Mouse (Mus musculus): ENCODE data around the gene Hspa1a. TPM values are rescaled to one million over a fixed set of nuclear protein-coding genes. Genes with fewer than 3 reads are reported as not detected.
A peak's percentile ranks its signal among the peaks of the same experiment; 100 is the strongest.

Hspa1a gene
- polyA plus RNA-seq, 1 experiment = 4.4 TPM

GRCm38 (mm10) chr17:34956340-34956739, 15.6 kb downstream of the Hspa1a start:
- Histone ChIP-seq H3K36me3 (ENCODE audit: control insufficient read depth, insufficient read depth, low read length) (no peaks in the 10 kb centered on the region), H3K4me3 (ENCODE audit: control insufficient read depth, low read depth, low read length) (no peak overlapping the region), H3K27me3 (ENCODE audit: control insufficient read depth, insufficient read depth, low read length) (no peaks in the 10 kb centered on the region), H3K27ac (ENCODE audit: control insufficient read depth, insufficient read depth, low read depth, low read length) (no peak overlapping the region), H3K4me1 (ENCODE audit: control insufficient read depth, insufficient read depth, low read length) (peaks cover 12% of the 10 kb centered on the region)
- no peak for TF ChIP-seq CTCF (IDR thresholded peaks at IDR 0.05; ENCODE audit: control insufficient read depth, insufficient read depth, insufficient replicate concordance, low read depth, low read length)
- TF ChIP-seq POLR2A (IDR thresholded peaks at IDR 0.05; ENCODE audit: control insufficient read depth, low read depth, low read length) = no peak

GRCm38 (mm10) chr17:34955884-34956283, 16.1 kb downstream of the Hspa1a start:
- H3K4me1 ChIP-seq (ENCODE audit: control insufficient read depth, insufficient read depth, low read length) = peaks cover 12% of the 10 kb centered on the region
- no peak for TF ChIP-seq CTCF (IDR thresholded peaks at IDR 0.05; ENCODE audit: control insufficient read depth, insufficient read depth, insufficient replicate concordance, low read depth, low read length)
- no peak for TF ChIP-seq POLR2A (IDR thresholded peaks at IDR 0.05; ENCODE audit: control insufficient read depth, low read depth, low read length)
- no peaks in the 10 kb centered on the region for H3K36me3 ChIP-seq (ENCODE audit: control insufficient read depth, insufficient read depth, low read length)
- H3K27me3 ChIP-seq (ENCODE audit: control insufficient read depth, insufficient read depth, low read length) = no peaks in the 10 kb centered on the region
- H3K27ac ChIP-seq (ENCODE audit: control insufficient read depth, insufficient read depth, low read depth, low read length) = no peak overlapping the region
- H3K4me3 ChIP-seq (ENCODE audit: control insufficient read depth, low read depth, low read length) = no peak overlapping the region

GRCm38 (mm10) chr17:34954831-34955230, 17.1 kb downstream of the Hspa1a start:
- TF ChIP-seq POLR2A (IDR thresholded peaks at IDR 0.05; ENCODE audit: control insufficient read depth, low read depth, low read length) (no peak), CTCF (IDR thresholded peaks at IDR 0.05; ENCODE audit: control insufficient read depth, insufficient read depth, insufficient replicate concordance, low read depth, low read length) (no peak)
- no peak overlapping the region for H3K27ac ChIP-seq (ENCODE audit: control insufficient read depth, insufficient read depth, low read depth, low read length)
- H3K4me3 ChIP-seq (ENCODE audit: control insufficient read depth, low read depth, low read length) = no peak overlapping the region
- H3K4me1 ChIP-seq (ENCODE audit: control insufficient read depth, insufficient read depth, low read length) = peaks cover 9% of the 10 kb centered on the region
- no peaks in the 10 kb centered on the region for H3K27me3 ChIP-seq (ENCODE audit: control insufficient read depth, insufficient read depth, low read length)
- no peaks in the 10 kb centered on the region for H3K36me3 ChIP-seq (ENCODE audit: control insufficient read depth, insufficient read depth, low read length)

- Histone ChIP-seq H3K4me3 (ENCODE audit: control insufficient read depth, low read depth, low read length) (no peak overlapping the region), H3K4me1 (ENCODE audit: control insufficient read depth, insufficient read depth, low read length) (peaks cover 4% of the 10 kb centered on the region; the same call in 1 of the 2 replicates), H3K27ac (ENCODE audit: control insufficient read depth, insufficient read depth, low read depth, low read length) (no peak overlapping the region), H3K27me3 (ENCODE audit: control insufficient read depth, insufficient read depth, low read length) (no peaks in the 10 kb centered on the region), H3K36me3 (ENCODE audit: control insufficient read depth, insufficient read depth, low read length) (no peaks in the 10 kb centered on the region)
- TF ChIP-seq CTCF (IDR thresholded peaks at IDR 0.05; ENCODE audit: control insufficient read depth, insufficient read depth, insufficient replicate concordance, low read depth, low read length) (no peak), POLR2A (IDR thresholded peaks at IDR 0.05; ENCODE audit: control insufficient read depth, low read depth, low read length) (no peak)
Observed at GRCm38 (mm10) chr17:34953904-34954303, 18.1 kb downstream of the Hspa1a start.

- TF ChIP-seq CTCF (IDR thresholded peaks at IDR 0.05; ENCODE audit: control insufficient read depth, insufficient read depth, insufficient replicate concordance, low read depth, low read length) (no peak), POLR2A (IDR thresholded peaks at IDR 0.05; ENCODE audit: control insufficient read depth, low read depth, low read length) (no peak)
- Histone ChIP-seq H3K27ac (ENCODE audit: control insufficient read depth, insufficient read depth, low read depth, low read length) (0 out of 2 replicates have a peak overlapping the region, but pooled peaks have one; percentile 90), H3K4me3 (ENCODE audit: control insufficient read depth, low read depth, low read length) (no peak overlapping the region), H3K4me1 (ENCODE audit: control insufficient read depth, insufficient read depth, low read length) (peaks cover 4% of the 10 kb centered on the region; the same call in 1 of the 2 replicates), H3K27me3 (ENCODE audit: control insufficient read depth, insufficient read depth, low read length) (no peaks in the 10 kb centered on the region), H3K36me3 (ENCODE audit: control insufficient read depth, insufficient read depth, low read length) (no peaks in the 10 kb centered on the region)
Observed at GRCm38 (mm10) chr17:34953258-34953657, 18.7 kb downstream of the Hspa1a start.

GRCm38 (mm10) chr17:34952378-34953040, 19.4 kb downstream of the Hspa1a start:
- H3K27me3 ChIP-seq (ENCODE audit: control insufficient read depth, insufficient read depth, low read length) = no peaks in the 10 kb centered on the region
- no peak for TF ChIP-seq CTCF (IDR thresholded peaks at IDR 0.05; ENCODE audit: control insufficient read depth, insufficient read depth, insufficient replicate concordance, low read depth, low read length)
- peak; percentile 99 for TF ChIP-seq POLR2A (IDR thresholded peaks at IDR 0.05; ENCODE audit: control insufficient read depth, low read depth, low read length)

GRCm38 (mm10) chr17:34951636-34952377, 20.1 kb downstream of the Hspa1a start:
- H3K36me3 ChIP-seq (ENCODE audit: control insufficient read depth, insufficient read depth, low read length) = no peaks in the 10 kb centered on the region
- H3K4me3 ChIP-seq (ENCODE audit: control insufficient read depth, low read depth, low read length) = peak overlapping the region; percentile 97
- no peaks in the 10 kb centered on the region for H3K27me3 ChIP-seq (ENCODE audit: control insufficient read depth, insufficient read depth, low read length)
- H3K27ac ChIP-seq (ENCODE audit: control insufficient read depth, insufficient read depth, low read depth, low read length) = peak overlapping the region; percentile 90
- peaks cover 4% of the 10 kb centered on the region; the same call in 1 of the 2 replicates for H3K4me1 ChIP-seq (ENCODE audit: control insufficient read depth, insufficient read depth, low read length)
- TF ChIP-seq CTCF (IDR thresholded peaks at IDR 0.05; ENCODE audit: control insufficient read depth, insufficient read depth, insufficient replicate concordance, low read depth, low read length) (no peak), POLR2A (IDR thresholded peaks at IDR 0.05; ENCODE audit: control insufficient read depth, low read depth, low read length) (no peak)

More at GRCm38 (mm10) chr17:34952378-34953040, 19.4 kb downstream of the Hspa1a start:
- Histone ChIP-seq H3K4me1 (ENCODE audit: control insufficient read depth, insufficient read depth, low read length) (peaks cover 4% of the 10 kb centered on the region; the same call in 1 of the 2 replicates), H3K36me3 (ENCODE audit: control insufficient read depth, insufficient read depth, low read length) (no peaks in the 10 kb centered on the region), H3K27ac (ENCODE audit: control insufficient read depth, insufficient read depth, low read depth, low read length) (peak overlapping the region; percentile 90), H3K4me3 (ENCODE audit: control insufficient read depth, low read depth, low read length) (peak overlapping the region; percentile 97)
